Mouse (Mus musculus): ENCODE results near the gene Mgat1.

- TF ChIP-seq POLR2A (IDR thresholded peaks at IDR 0.05; ENCODE audit: borderline replicate concordance, low read depth, low read length) (no peak), CTCF (IDR thresholded peaks at IDR 0.05; ENCODE audit: low read depth, low read length) (no peak)
Observed at GRCm38 (mm10) chr11:49264622-49265021, 20.6 kb downstream of the Mgat1 start.

All from bone marrow macrophage, adult 2 months (primary cell).